Mouse (Mus musculus): ENCODE data around the gene 2510039O18Rik. TPM values are rescaled to one million over a fixed set of nuclear protein-coding genes. Genes with fewer than 3 reads are reported as not detected.

Gene 2510039O18Rik
- 5.2 TPM for polyA plus RNA-seq (2014; fragmentation: Illumina TruSeq; extraction: RNeasy Lipid Tissue Mini Kit (QIAGEN cat#74804); ENCODE audit: low read depth, low replicate concordance)

GRCm38 (mm10) chr4:147940576-147941044 is at the start of gene 2510039O18Rik:
Gene 2510039O18Rik, plus strand, starts transcription at chr4:147940895.

GRCm38 (mm10) chr4:147904313-147905089 is 36.2 kb upstream of the 2510039O18Rik start, which contains the start of gene Mfn2:
Gene Mfn2, minus strand, starts transcription at chr4:147904704.

GRCm38 (mm10) chr4:147936331-147936954 is 4.3 kb upstream of the 2510039O18Rik start, which contains the start of gene Plod1:
Gene Plod1, minus strand, starts transcription at chr4:147936767.

GRCm38 (mm10) chr4:147985205-147986132 is 44.8 kb downstream of the 2510039O18Rik start, which contains the start of gene Nppb:
Gene Nppb, plus strand, starts transcription at chr4:147985788.

Other genes starting within 250 kb of the 2510039O18Rik start
- 5.6 TPM for gene Zfp534, start 238.3 kb upstream of the 2510039O18Rik start, polyA plus RNA-seq (2014; fragmentation: Illumina TruSeq; extraction: RNeasy Lipid Tissue Mini Kit (QIAGEN cat#74804); ENCODE audit: low read depth, low replicate concordance)
- 11.3 TPM for gene Zfp984, start 131.1 kb upstream of the 2510039O18Rik start, polyA plus RNA-seq (2014; fragmentation: Illumina TruSeq; extraction: RNeasy Lipid Tissue Mini Kit (QIAGEN cat#74804); ENCODE audit: low read depth, low replicate concordance)
- gene Zfp933, start 92.5 kb upstream of the 2510039O18Rik start, polyA plus RNA-seq (2014; fragmentation: Illumina TruSeq; extraction: RNeasy Lipid Tissue Mini Kit (QIAGEN cat#74804); ENCODE audit: low read depth, low replicate concordance): 28.0 TPM
- gene Miip, start 72.1 kb upstream of the 2510039O18Rik start, polyA plus RNA-seq (2014; fragmentation: Illumina TruSeq; extraction: RNeasy Lipid Tissue Mini Kit (QIAGEN cat#74804); ENCODE audit: low read depth, low replicate concordance): 5.1 TPM
- 6.3 TPM for gene Fv1, start 71.9 kb upstream of the 2510039O18Rik start, polyA plus RNA-seq (2014; fragmentation: Illumina TruSeq; extraction: RNeasy Lipid Tissue Mini Kit (QIAGEN cat#74804); ENCODE audit: low read depth, low replicate concordance)
- gene Mfn2, start 36.2 kb upstream of the 2510039O18Rik start, polyA plus RNA-seq (2014; fragmentation: Illumina TruSeq; extraction: RNeasy Lipid Tissue Mini Kit (QIAGEN cat#74804); ENCODE audit: low read depth, low replicate concordance): 35.9 TPM
- 0.45 TPM for gene Plod1, start 4.1 kb upstream of the 2510039O18Rik start, polyA plus RNA-seq (2014; fragmentation: Illumina TruSeq; extraction: RNeasy Lipid Tissue Mini Kit (QIAGEN cat#74804); ENCODE audit: low read depth, low replicate concordance)
- not detected for gene Nppb, start 44.9 kb downstream of the 2510039O18Rik start, polyA plus RNA-seq (2014; fragmentation: Illumina TruSeq; extraction: RNeasy Lipid Tissue Mini Kit (QIAGEN cat#74804); ENCODE audit: low read depth, low replicate concordance)
- not detected for gene Nppa, start 59.8 kb downstream of the 2510039O18Rik start, polyA plus RNA-seq (2014; fragmentation: Illumina TruSeq; extraction: RNeasy Lipid Tissue Mini Kit (QIAGEN cat#74804); ENCODE audit: low read depth, low replicate concordance)
- gene Clcn6, start 97.9 kb downstream of the 2510039O18Rik start, polyA plus RNA-seq (2014; fragmentation: Illumina TruSeq; extraction: RNeasy Lipid Tissue Mini Kit (QIAGEN cat#74804); ENCODE audit: low read depth, low replicate concordance): 4.0 TPM
- gene Mthfr, start 98.2 kb downstream of the 2510039O18Rik start, polyA plus RNA-seq (2014; fragmentation: Illumina TruSeq; extraction: RNeasy Lipid Tissue Mini Kit (QIAGEN cat#74804); ENCODE audit: low read depth, low replicate concordance): 2.7 TPM
- 8.2 TPM for gene Agtrap, start 147.1 kb downstream of the 2510039O18Rik start, polyA plus RNA-seq (2014; fragmentation: Illumina TruSeq; extraction: RNeasy Lipid Tissue Mini Kit (QIAGEN cat#74804); ENCODE audit: low read depth, low replicate concordance)
- 36.6 TPM for gene Mad2l2, start 189.5 kb downstream of the 2510039O18Rik start, polyA plus RNA-seq (2014; fragmentation: Illumina TruSeq; extraction: RNeasy Lipid Tissue Mini Kit (QIAGEN cat#74804); ENCODE audit: low read depth, low replicate concordance)
- gene Draxin, start 189.8 kb downstream of the 2510039O18Rik start, polyA plus RNA-seq (2014; fragmentation: Illumina TruSeq; extraction: RNeasy Lipid Tissue Mini Kit (QIAGEN cat#74804); ENCODE audit: low read depth, low replicate concordance): 0.20 TPM
- 1.8 TPM for gene Fbxo6, start 211.2 kb downstream of the 2510039O18Rik start, polyA plus RNA-seq (2014; fragmentation: Illumina TruSeq; extraction: RNeasy Lipid Tissue Mini Kit (QIAGEN cat#74804); ENCODE audit: low read depth, low replicate concordance)
- 12.3 TPM for gene Fbxo44, start 219.6 kb downstream of the 2510039O18Rik start, polyA plus RNA-seq (2014; fragmentation: Illumina TruSeq; extraction: RNeasy Lipid Tissue Mini Kit (QIAGEN cat#74804); ENCODE audit: low read depth, low replicate concordance)
- not detected for gene Fbxo2, start 219.7 kb downstream of the 2510039O18Rik start, polyA plus RNA-seq (2014; fragmentation: Illumina TruSeq; extraction: RNeasy Lipid Tissue Mini Kit (QIAGEN cat#74804); ENCODE audit: low read depth, low replicate concordance)

Measured in testis, adult 10 weeks (tissue).